Mouse (Mus musculus) brain, embryonic 18.5 days (tissue): Measurements from ENCODE around the gene Gab3.
"Not testable (repeated sequence)": the region's sequence is repeated elsewhere in the genome, so short reads cannot be mapped to it uniquely, and the experiment has no call there.

ENCODE experiments used
- DNase-seq: peaks from one replicate; pipeline ENCODE4 v3.0.0-alpha.2; 2012; ENCODE audit warnings: low read depth, low spot score

Gene Gab3

DNA sequence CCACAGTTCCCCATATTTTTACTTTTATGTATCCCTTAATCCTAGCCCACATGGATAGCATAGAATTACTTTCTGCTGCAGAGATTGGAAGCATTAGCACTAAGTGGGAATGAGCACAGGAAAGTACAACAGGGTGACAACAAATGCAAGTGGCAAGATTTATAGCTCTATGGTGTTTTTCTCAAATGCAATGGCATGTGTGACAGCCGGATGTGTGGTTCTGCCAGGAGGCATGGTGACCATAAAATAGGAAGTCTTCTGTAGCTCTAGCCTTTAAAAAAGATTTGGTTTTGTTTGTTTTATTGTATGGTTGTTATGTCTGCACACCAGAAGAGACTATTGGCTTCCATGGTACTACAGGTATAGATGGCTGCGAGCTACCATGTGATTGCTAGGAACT lies 50.1 kb downstream of the Gab3 start:
- DNase-seq, result no peak

DNA sequence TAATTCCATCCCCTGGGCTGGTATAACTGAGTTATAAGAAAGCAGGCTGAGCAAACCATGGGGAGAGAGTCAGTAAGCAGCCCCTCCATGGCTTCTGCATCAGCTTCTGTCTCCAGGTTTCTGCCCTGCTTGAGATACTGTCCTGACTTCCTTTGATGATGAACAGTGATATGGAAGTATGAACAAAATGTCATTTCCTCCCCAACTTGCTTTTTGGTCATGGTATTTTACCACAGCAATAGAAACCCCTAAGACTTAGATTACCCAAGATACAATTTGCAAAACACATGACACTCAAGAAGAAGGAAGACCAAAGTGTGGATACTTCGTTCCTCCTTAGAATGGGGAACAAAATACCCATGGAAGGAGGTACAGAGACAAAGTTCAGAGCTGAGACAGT lies 51.2 kb downstream of the Gab3 start:
- not testable (repeated sequence) for DNase-seq

DNA sequence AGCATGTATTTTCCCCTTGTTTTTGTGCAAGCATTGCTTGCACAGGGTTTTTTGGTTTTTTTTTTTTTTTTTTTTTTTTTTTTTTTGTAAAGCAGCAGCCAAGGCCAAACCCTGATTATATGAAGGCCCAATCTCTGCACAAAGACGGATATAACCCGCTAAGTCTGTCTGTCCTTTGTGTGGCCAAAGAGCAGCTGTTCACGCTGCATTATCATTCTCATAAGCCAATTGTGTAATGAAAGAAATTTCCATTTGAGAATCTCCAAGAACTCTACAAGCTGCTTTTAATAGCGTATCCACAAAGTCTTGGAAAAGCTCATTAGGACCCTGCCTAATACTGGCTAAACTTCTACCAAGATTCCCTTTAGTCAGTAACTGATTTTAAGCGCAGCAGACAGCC lies 101.5 kb downstream of the Gab3 start:
- no peak for DNase-seq

DNA sequence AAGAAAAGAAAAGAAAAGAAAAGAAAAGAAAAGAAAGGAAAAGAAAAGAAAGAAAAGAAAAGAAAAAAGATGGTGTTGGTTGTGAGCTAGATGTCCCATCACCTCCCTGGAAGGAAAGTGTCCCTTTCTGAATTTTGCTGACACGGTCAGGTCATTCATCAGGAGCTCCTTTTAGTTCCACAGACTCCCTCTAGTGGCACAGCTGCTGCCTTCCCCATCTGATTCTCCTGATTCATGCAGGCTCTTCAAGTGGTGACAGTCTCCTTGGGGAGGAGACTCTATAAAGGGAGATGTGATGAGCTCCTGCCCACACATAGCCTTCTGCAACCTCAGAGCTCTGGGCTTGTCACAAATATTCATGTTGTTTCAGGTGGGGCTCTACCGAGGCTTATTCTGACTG lies 122.4 kb downstream of the Gab3 start:
- DNase-seq, result not testable (repeated sequence)

DNA sequence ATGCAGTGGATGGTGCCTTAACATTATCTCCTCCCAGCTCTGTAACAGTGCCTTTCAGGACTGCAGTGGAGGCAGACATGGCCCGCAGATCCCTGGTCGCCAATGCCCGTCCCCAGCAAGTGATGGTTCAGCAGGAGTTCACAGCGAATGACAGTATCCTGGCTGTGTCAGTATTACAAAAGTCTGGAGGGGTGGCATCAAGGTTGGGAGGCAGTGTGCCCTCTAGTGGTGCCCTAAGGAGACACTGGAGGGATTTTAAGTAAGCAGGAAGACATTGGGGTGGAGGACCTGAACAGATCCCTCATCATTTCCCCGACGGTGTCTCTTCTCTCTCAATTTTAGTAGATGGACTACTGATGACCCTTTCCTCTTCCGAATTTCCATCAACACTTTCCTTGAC lies 126.1 kb downstream of the Gab3 start:
- not testable (repeated sequence) for DNase-seq
